Mouse (Mus musculus) urinary bladder, postnatal 4 days (tissue): ENCODE data around the gene Hcn1.

Experiments
- DNase-seq, 2 experiments: peaks; one replicate each; pipeline ENCODE4 v3.0.0; 2021 to 2022; ENCODE audit warnings: low spot score in 2 of 2

Gene Hcn1

DNA sequence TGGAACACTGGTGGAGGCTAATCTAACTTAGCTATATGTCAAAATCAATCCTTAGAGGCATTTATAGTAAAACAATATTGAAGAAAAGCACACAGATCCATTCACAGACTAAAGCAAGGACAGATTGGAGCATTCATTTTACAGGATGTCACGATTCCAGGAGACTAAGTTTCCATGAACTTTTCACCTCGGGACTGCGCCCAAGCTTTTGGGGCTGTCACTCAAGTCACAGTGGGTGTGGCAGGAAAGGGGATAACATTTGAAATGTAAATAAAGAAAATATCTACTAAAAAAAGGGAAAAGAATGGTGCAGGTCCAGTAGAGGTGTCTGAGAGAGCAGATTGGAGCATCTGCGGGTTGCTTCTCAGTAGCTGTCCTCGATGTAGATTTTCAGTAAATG lies 421.3 kb downstream of the Hcn1 start:
- no peak for DNase-seq

GRCm38 (mm10) chr13:118026510-118026909 lies 424.4 kb downstream of the Hcn1 start:
- no peak for DNase-seq

DNA sequence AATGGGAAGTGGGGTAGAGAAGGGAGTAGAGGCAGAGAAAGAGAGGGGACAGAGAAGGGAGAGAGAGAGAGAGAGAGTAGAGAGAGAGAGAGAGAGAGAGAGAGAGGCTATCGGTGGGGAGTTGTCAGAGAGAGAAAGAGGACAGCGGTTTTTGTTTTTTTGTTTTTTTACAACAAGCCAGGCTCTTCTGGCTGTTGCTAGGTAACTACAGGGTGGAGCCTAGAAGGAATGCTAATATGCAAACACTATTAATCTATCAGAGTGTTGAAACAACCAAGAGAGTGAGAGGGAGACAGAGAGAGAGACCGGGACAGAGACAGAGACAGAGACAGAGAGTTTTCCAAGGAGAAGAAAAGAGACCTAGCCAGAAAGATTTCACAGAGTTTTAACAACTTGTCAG lies 425.7 kb downstream of the Hcn1 start:
- no peak for DNase-seq

DNA sequence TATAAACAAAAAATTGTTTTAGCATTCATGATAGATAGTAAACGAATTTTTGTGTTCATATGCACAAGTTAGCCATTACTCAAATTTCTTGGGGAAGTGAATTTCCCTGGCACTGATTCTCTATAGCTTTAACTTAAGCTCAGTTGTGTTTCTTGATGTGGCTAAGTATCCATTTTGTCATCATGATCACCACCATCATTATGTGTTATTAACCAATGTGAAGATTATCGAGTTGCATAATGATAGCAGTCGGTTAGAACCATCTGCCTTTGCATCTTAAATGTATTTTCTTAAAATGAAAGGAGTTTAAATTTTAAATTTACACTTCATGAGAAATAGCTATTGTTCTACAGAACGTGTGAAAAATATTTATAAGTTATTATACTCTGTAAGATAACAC lies 426.5 kb downstream of the Hcn1 start:
- DNase-seq: no peak

GRCm38 (mm10) chr13:118029579-118029978 lies 427.5 kb downstream of the Hcn1 start:
- no peak for DNase-seq

- DNase-seq: no peak
Measured at GRCm38 (mm10) chr13:118035598-118035997, 433.5 kb downstream of the Hcn1 start.
